Mouse (Mus musculus) CH12.LX (cell line): Measurements from ENCODE around the gene Extl2.

Source experiments
- BHLHE40 ChIP-seq: IDR thresholded peaks from 2 replicates; pipeline ENCODE4 v1.6.1; 2011; ENCODE audit warnings: mild to moderate bottlenecking, low read depth, low read length, improper control_type of control experiment
- CHD1 ChIP-seq: IDR thresholded peaks from 2 replicates; pipeline ENCODE4 v1.6.1; 2012; ENCODE audit warnings: low read depth, low read length, improper control_type of control experiment, inconsistent platforms
- CTCF ChIP-seq, 2 experiments: IDR thresholded peaks in 1 of 2; conservative IDR thresholded peaks in 1 of 2; 2 replicates each; pipeline ENCODE4 v1.5.1; 2011 to 2012; ENCODE audit warnings: low read depth in 2 of 2, low read length in 2 of 2, improper control_type of control experiment in 1 of 2, inconsistent platforms in 1 of 2, mild to moderate bottlenecking in 1 of 2, moderate library complexity in 1 of 2
- HCFC1 ChIP-seq: IDR thresholded peaks from 2 replicates; pipeline ENCODE4 v1.6.1; 2012; ENCODE audit warnings: low read depth, mild to moderate bottlenecking, inconsistent platforms, low read length, improper control_type of control experiment
- JUND ChIP-seq: conservative IDR thresholded peaks from 2 replicates; pipeline ENCODE4 v1.6.1; 2011; ENCODE audit warnings: low read depth, low read length, improper control_type of control experiment
- MXI1 ChIP-seq: IDR thresholded peaks from 2 replicates; pipeline ENCODE4 v1.6.1; 2011; ENCODE audit warnings: mild to moderate bottlenecking, low read depth, low read length, improper control_type of control experiment
- NELFE ChIP-seq: IDR thresholded peaks from 2 replicates; pipeline ENCODE4 v1.6.1; 2011; ENCODE audit warnings: low read depth, low read length, improper control_type of control experiment
- POLR2A ChIP-seq: IDR thresholded peaks from 2 replicates; pipeline ENCODE4 v1.6.1; 2011; ENCODE audit warnings: low read depth, mild to moderate bottlenecking, improper control_type of control experiment, low read length
- SMC3 ChIP-seq: IDR thresholded peaks from 2 replicates; pipeline ENCODE4 v1.6.1; 2011; ENCODE audit warnings: low read depth, low read length, improper control_type of control experiment
- USF2 ChIP-seq: conservative IDR thresholded peaks from 2 replicates; pipeline ENCODE4 v1.6.1; 2011; ENCODE audit warnings: low read depth, low read length, improper control_type of control experiment

- TF ChIP-seq POLR2A (no peak), JUND (no peak), CTCF (conservative IDR thresholded peaks at IDR 0.05 in 1 of 2, IDR thresholded peaks at IDR 0.05 in 1 of 2; ENCODE audit: low read depth in 2 of 2, low read length in 2 of 2) (no peak), CHD1 (no peak), BHLHE40 (no peak), MXI1 (no peak), NELFE (no peak), HCFC1 (no peak), USF2 (no peak), SMC3 (no peak)
These were observed 43.2 kb upstream of the Extl2 start for GRCm38 (mm10) chr3:115964071-115964470.
